Mouse (Mus musculus) megakaryocyte, embryonic 14.5 days (primary cell): Measurements from ENCODE around the gene Slco1c1.

Experiments
- FLI1 ChIP-seq: IDR thresholded peaks from 2 replicates; pipeline ENCODE4 v1.6.1; 2012; ENCODE audit warnings: low read length, inconsistent platforms, mixed read lengths
- GATA1 ChIP-seq: IDR thresholded peaks from 3 replicates; pipeline ENCODE4 v1.6.1; 2012; ENCODE audit warnings: mixed read lengths, low read length, inconsistent platforms, borderline replicate concordance

DNA sequence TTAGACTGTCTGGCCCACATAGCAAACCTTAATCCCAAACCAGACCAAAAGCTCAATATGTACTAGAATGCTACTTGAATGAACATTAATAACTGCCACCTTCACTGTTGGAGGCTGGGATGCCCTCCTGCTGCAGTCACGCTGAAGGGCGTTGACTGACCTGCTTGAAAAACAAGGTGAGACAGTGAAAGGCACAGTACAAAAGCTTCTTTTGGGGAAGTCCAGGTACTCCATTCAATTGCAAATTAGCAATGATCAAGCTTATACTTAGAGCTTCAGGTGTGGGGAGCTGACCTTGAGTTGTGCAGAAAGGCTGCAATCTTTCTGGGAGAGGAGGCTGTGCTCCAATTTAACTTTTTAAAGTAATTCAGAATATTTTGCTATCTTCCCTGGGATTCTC is 72.9 kb downstream of the Slco1c1 start:
- TF ChIP-seq GATA1 (no peak), FLI1 (no peak)
